Mouse (Mus musculus) kidney, adult 2 months (tissue): Measurements from ENCODE around the gene Akap5.

ENCODE experiments used
- CTCF ChIP-seq: fragments of 200-500 bp; conservative IDR thresholded peaks from 2 replicates; pipeline ENCODE4 v1.5.1; 2011; ENCODE audit warnings: low read depth, mild to moderate bottlenecking, control low read depth, low read length, moderate library complexity, mixed read lengths; ENCODE audit not compliant: insufficient read depth, insufficient read length
- POLR2A ChIP-seq: fragments of 200-500 bp; IDR thresholded peaks from one replicate; pipeline ENCODE4 v1.6.1; 2011; ENCODE audit warnings: low read depth, low read length, control low read depth

DNA sequence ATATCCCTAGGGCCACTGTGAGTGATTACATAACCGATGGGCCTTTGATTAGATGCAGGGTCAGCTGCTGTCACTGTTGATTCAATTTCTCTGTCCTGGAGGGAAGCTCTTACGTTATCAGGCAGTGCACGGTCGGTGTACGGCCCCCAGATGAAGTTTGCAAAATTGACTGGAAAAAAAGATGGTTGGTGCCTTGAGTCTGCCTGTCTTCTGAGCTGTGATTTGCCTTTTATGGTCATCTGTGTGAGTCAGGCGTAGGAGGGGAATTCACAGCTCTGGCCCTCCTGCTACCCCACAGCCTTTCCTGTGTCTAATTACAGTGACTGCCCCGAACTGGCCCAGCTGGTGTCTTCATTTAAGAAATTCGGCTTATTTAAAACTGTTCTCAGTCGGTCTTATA lies 16.7 kb upstream of the Akap5 start:
- no peak for TF ChIP-seq CTCF
- no peak for TF ChIP-seq POLR2A
